Mouse (Mus musculus): ENCODE measurements at regions not wholly inside any gene's neighbourhood (a gene's known extent, or its start where the extent isn't known, plus 50 kb on each side); places are given as distances from the start of the nearest gene placed in this dataset.
A peak's percentile ranks its signal among the peaks of the same experiment; 100 is the strongest.

- Histone ChIP-seq H3K9ac (ENCODE audit: low read length) (no peak overlapping the region), H3K27me3 (replicated peaks; ENCODE audit: control insufficient read depth, insufficient read depth, low read length) (no peaks in the 10 kb centered on the region), H3K36me3 (ENCODE audit: control insufficient read depth, insufficient read depth, low read length) (no peaks in the 10 kb centered on the region), H3K27ac (ENCODE audit: low read depth, low read length) (no peak overlapping the region), H3K4me1 (ENCODE audit: control insufficient read depth, insufficient read depth, low read length) (no peaks in the 10 kb centered on the region), H3K4me3 (ENCODE audit: low read depth, low read length) (no peak overlapping the region), H3K9me3 (replicated peaks; ENCODE audit: control insufficient read depth, low read length) (no peaks in the 10 kb centered on the region), H3K4me2 (ENCODE audit: low read length) (no peak overlapping the region)
- DNase-seq (ENCODE audit: low spot score), result peak; percentile 61
- 42% methylated on average over 5 of the region's 5 CpGs for WGBS
- no peak for ATAC-seq
These were observed 93.9 kb upstream of the Far2 start for GRCm38 (mm10) chr6:147953058-147953679.

GRCm38 (mm10) chr6:147953753-147954152, 93.3 kb upstream of the Far2 start:
- Histone ChIP-seq H3K27me3 (replicated peaks; ENCODE audit: control insufficient read depth, insufficient read depth, low read length) (no peaks in the 10 kb centered on the region), H3K4me1 (ENCODE audit: control insufficient read depth, insufficient read depth, low read length) (no peaks in the 10 kb centered on the region), H3K9me3 (replicated peaks; ENCODE audit: control insufficient read depth, low read length) (no peaks in the 10 kb centered on the region), H3K36me3 (ENCODE audit: control insufficient read depth, insufficient read depth, low read length) (no peaks in the 10 kb centered on the region), H3K4me3 (ENCODE audit: low read depth, low read length) (no peak overlapping the region), H3K9ac (ENCODE audit: low read length) (no peak overlapping the region), H3K4me2 (ENCODE audit: low read length) (no peak overlapping the region), H3K27ac (ENCODE audit: low read depth, low read length) (no peak overlapping the region)
- ATAC-seq (no peak), DNase-seq (ENCODE audit: low spot score) (no peak)
- 90% methylated on average over 7 of the region's 7 CpGs for WGBS

GRCm38 (mm10) chr6:147954253-147954652, 92.8 kb upstream of the Far2 start:
- H3K9me3 ChIP-seq (replicated peaks; ENCODE audit: control insufficient read depth, low read length), result no peaks in the 10 kb centered on the region
- 87% methylated on average over 1 of the region's 1 CpGs for WGBS
- no peak for ATAC-seq
- no peak overlapping the region for H3K4me2 ChIP-seq (ENCODE audit: low read length)
- no peak overlapping the region for H3K4me3 ChIP-seq (ENCODE audit: low read depth, low read length)
- no peak overlapping the region for H3K9ac ChIP-seq (ENCODE audit: low read length)
- DNase-seq (ENCODE audit: low spot score), result no peak
- no peaks in the 10 kb centered on the region for H3K4me1 ChIP-seq (ENCODE audit: control insufficient read depth, insufficient read depth, low read length)
- no peak overlapping the region for H3K27ac ChIP-seq (ENCODE audit: low read depth, low read length)
- no peaks in the 10 kb centered on the region for H3K36me3 ChIP-seq (ENCODE audit: control insufficient read depth, insufficient read depth, low read length)
- H3K27me3 ChIP-seq (replicated peaks; ENCODE audit: control insufficient read depth, insufficient read depth, low read length), result no peaks in the 10 kb centered on the region

- Histone ChIP-seq H3K9me3 (replicated peaks; ENCODE audit: control insufficient read depth, low read length) (no peaks in the 10 kb centered on the region), H3K36me3 (ENCODE audit: control insufficient read depth, insufficient read depth, low read length) (no peaks in the 10 kb centered on the region), H3K27ac (ENCODE audit: low read depth, low read length) (no peak overlapping the region), H3K9ac (ENCODE audit: low read length) (no peak overlapping the region), H3K27me3 (replicated peaks; ENCODE audit: control insufficient read depth, insufficient read depth, low read length) (no peaks in the 10 kb centered on the region), H3K4me3 (ENCODE audit: low read depth, low read length) (no peak overlapping the region), H3K4me2 (ENCODE audit: low read length) (no peak overlapping the region), H3K4me1 (ENCODE audit: control insufficient read depth, insufficient read depth, low read length) (no peaks in the 10 kb centered on the region)
- ATAC-seq (no peak), DNase-seq (ENCODE audit: low spot score) (peak; percentile 27)
- WGBS, result 65% methylated on average over 7 of the region's 7 CpGs
These were observed 91.9 kb upstream of the Far2 start for GRCm38 (mm10) chr6:147954967-147955830.

- H3K36me3 ChIP-seq (ENCODE audit: control insufficient read depth, insufficient read depth, low read length), result no peaks in the 10 kb centered on the region
- H3K9me3 ChIP-seq (replicated peaks; ENCODE audit: control insufficient read depth, low read length), result no peaks in the 10 kb centered on the region
- no peaks in the 10 kb centered on the region for H3K27me3 ChIP-seq (replicated peaks; ENCODE audit: control insufficient read depth, insufficient read depth, low read length)
- H3K4me2 ChIP-seq (ENCODE audit: low read length), result no peak overlapping the region
- ATAC-seq, result no peak
- no peak overlapping the region for H3K9ac ChIP-seq (ENCODE audit: low read length)
- WGBS, result 89% methylated on average over 4 of the region's 4 CpGs
- no peaks in the 10 kb centered on the region for H3K4me1 ChIP-seq (ENCODE audit: control insufficient read depth, insufficient read depth, low read length)
- H3K4me3 ChIP-seq (ENCODE audit: low read depth, low read length), result no peak overlapping the region
- DNase-seq (ENCODE audit: low spot score), result no peak
- H3K27ac ChIP-seq (ENCODE audit: low read depth, low read length), result no peak overlapping the region
These were observed 82.3 kb upstream of the Far2 start for GRCm38 (mm10) chr6:147964739-147965138.

- Histone ChIP-seq H3K9ac (ENCODE audit: low read length) (no peak overlapping the region), H3K4me1 (ENCODE audit: control insufficient read depth, insufficient read depth, low read length) (no peaks in the 10 kb centered on the region), H3K36me3 (ENCODE audit: control insufficient read depth, insufficient read depth, low read length) (no peaks in the 10 kb centered on the region), H3K9me3 (replicated peaks; ENCODE audit: control insufficient read depth, low read length) (no peaks in the 10 kb centered on the region), H3K27ac (ENCODE audit: low read depth, low read length) (no peak overlapping the region), H3K4me2 (ENCODE audit: low read length) (no peak overlapping the region), H3K27me3 (replicated peaks; ENCODE audit: control insufficient read depth, insufficient read depth, low read length) (no peaks in the 10 kb centered on the region), H3K4me3 (ENCODE audit: low read depth, low read length) (no peak overlapping the region)
- 88% methylated on average over 2 of the region's 2 CpGs for WGBS
- DNase-seq (ENCODE audit: low spot score), result no peak
- no peak for ATAC-seq
These were observed 76.9 kb upstream of the Far2 start for GRCm38 (mm10) chr6:147970162-147970608.

GRCm38 (mm10) chr6:147972552-147972951, 74.5 kb upstream of the Far2 start:
- H3K4me3 ChIP-seq (ENCODE audit: low read depth, low read length), result no peak overlapping the region
- H3K36me3 ChIP-seq (ENCODE audit: control insufficient read depth, insufficient read depth, low read length), result no peaks in the 10 kb centered on the region
- no peak for DNase-seq (ENCODE audit: low spot score)
- no peaks in the 10 kb centered on the region for H3K27me3 ChIP-seq (replicated peaks; ENCODE audit: control insufficient read depth, insufficient read depth, low read length)
- ATAC-seq, result no peak
- no peaks in the 10 kb centered on the region for H3K9me3 ChIP-seq (replicated peaks; ENCODE audit: control insufficient read depth, low read length)
- H3K9ac ChIP-seq (ENCODE audit: low read length), result no peak overlapping the region
- H3K4me2 ChIP-seq (ENCODE audit: low read length), result no peak overlapping the region
- no peak overlapping the region for H3K27ac ChIP-seq (ENCODE audit: low read depth, low read length)
- no peaks in the 10 kb centered on the region for H3K4me1 ChIP-seq (ENCODE audit: control insufficient read depth, insufficient read depth, low read length)
- 32% methylated on average over 1 of the region's 1 CpGs for WGBS

GRCm38 (mm10) chr6:147973059-147973458, 74.0 kb upstream of the Far2 start:
- Histone ChIP-seq H3K9ac (ENCODE audit: low read length) (no peak overlapping the region), H3K4me1 (ENCODE audit: control insufficient read depth, insufficient read depth, low read length) (no peaks in the 10 kb centered on the region), H3K9me3 (replicated peaks; ENCODE audit: control insufficient read depth, low read length) (no peaks in the 10 kb centered on the region), H3K4me3 (ENCODE audit: low read depth, low read length) (no peak overlapping the region), H3K36me3 (ENCODE audit: control insufficient read depth, insufficient read depth, low read length) (no peaks in the 10 kb centered on the region), H3K27me3 (replicated peaks; ENCODE audit: control insufficient read depth, insufficient read depth, low read length) (no peaks in the 10 kb centered on the region), H3K4me2 (ENCODE audit: low read length) (no peak overlapping the region), H3K27ac (ENCODE audit: low read depth, low read length) (no peak overlapping the region)
- WGBS, result 90% methylated on average over 2 of the region's 2 CpGs
- no peak for ATAC-seq
- DNase-seq (ENCODE audit: low spot score), result no peak

- 76% methylated on average over 1 of the region's 1 CpGs for WGBS
- H3K4me1 ChIP-seq (ENCODE audit: control insufficient read depth, insufficient read depth, low read length), result no peaks in the 10 kb centered on the region
These were observed 71.1 kb upstream of the Far2 start for GRCm38 (mm10) chr6:147975917-147976316.

More at GRCm38 (mm10) chr6:147975917-147976316, 71.1 kb upstream of the Far2 start:
- ATAC-seq, result no peak
- no peaks in the 10 kb centered on the region for H3K27me3 ChIP-seq (replicated peaks; ENCODE audit: control insufficient read depth, insufficient read depth, low read length)
- DNase-seq (ENCODE audit: low spot score), result no peak
- no peak overlapping the region for H3K27ac ChIP-seq (ENCODE audit: low read depth, low read length)
- H3K4me2 ChIP-seq (ENCODE audit: low read length), result no peak overlapping the region
- no peak overlapping the region for H3K9ac ChIP-seq (ENCODE audit: low read length)
- no peaks in the 10 kb centered on the region for H3K36me3 ChIP-seq (ENCODE audit: control insufficient read depth, insufficient read depth, low read length)
- no peak overlapping the region for H3K4me3 ChIP-seq (ENCODE audit: low read depth, low read length)
- no peaks in the 10 kb centered on the region for H3K9me3 ChIP-seq (replicated peaks; ENCODE audit: control insufficient read depth, low read length)

Measured in forebrain, embryonic 14.5 days (tissue).